Mouse (Mus musculus): ENCODE results near the gene Slc22a7.

- TF ChIP-seq CTCF (IDR thresholded peaks at IDR 0.05; ENCODE audit: low read depth, low read length), result no peak
- TF ChIP-seq POLR2AphosphoS5 (IDR thresholded peaks at IDR 0.05; ENCODE audit: insufficient replicate concordance, low read depth, low read length), result no peak
- no peak for TF ChIP-seq TAL1 (conservative IDR thresholded peaks at IDR 0.05; ENCODE audit: low read depth, low read length)
Measured at GRCm38 (mm10) chr17:46388200-46388599, 50.1 kb downstream of the Slc22a7 start.
